Mouse (Mus musculus) cerebellum, adult 2 months (tissue): Measurements from ENCODE around the gene 4933402D24Rik.

ENCODE experiments used
- CTCF ChIP-seq: fragments of 200-500 bp; IDR thresholded peaks from 2 replicates; pipeline ENCODE4 v1.5.1; 2011; ENCODE audit warnings: low read depth, mild to moderate bottlenecking, control low read depth, low read length, moderate library complexity, borderline replicate concordance; ENCODE audit not compliant: insufficient read depth
- POLR2A ChIP-seq: fragments of 200-500 bp; IDR thresholded peaks from 2 replicates; pipeline ENCODE4 v1.6.1; 2011; ENCODE audit warnings: low read length, control low read depth, borderline replicate concordance; ENCODE audit not compliant: insufficient read depth

DNA sequence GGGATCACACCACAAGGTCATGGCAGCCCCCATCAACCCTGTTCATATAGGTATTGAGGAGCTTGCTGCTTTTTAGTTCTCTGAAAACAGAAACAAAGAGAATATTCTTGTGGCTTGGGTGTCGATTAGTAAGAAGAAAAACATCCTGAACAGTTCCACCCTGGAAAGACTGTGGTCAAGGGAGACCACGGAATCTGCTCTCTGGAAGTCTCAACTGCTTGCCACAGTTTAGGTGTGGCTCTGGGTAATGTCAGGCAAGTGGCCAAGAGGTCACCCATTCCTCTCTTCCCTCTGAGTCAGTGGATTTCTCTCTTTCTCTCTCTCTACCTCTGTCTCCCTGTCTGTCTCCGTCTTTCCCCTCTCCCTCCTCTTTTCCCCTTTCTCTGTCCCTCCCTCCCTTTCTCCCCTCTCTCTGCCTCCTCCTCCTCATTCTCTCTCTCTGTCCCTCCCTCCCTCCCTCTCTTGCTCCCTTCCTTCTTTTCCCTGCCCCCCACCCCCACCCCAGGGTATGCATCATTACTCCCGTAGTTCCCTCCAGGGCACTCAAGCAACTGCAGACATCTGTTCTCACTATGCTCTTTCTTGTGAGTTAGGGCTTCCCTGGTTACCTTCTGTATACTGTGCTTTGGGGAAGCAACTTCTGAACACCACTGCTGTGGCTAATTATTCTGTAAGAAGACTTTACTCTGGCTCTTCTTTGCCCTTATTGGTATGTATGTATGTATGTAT, 8.0 kb upstream of the 4933402D24Rik start:
- TF ChIP-seq CTCF (no peak), POLR2A (no peak)
